11 mouse cellular contexts compared by ENCODE assay signal in the genomic region with DNA sequence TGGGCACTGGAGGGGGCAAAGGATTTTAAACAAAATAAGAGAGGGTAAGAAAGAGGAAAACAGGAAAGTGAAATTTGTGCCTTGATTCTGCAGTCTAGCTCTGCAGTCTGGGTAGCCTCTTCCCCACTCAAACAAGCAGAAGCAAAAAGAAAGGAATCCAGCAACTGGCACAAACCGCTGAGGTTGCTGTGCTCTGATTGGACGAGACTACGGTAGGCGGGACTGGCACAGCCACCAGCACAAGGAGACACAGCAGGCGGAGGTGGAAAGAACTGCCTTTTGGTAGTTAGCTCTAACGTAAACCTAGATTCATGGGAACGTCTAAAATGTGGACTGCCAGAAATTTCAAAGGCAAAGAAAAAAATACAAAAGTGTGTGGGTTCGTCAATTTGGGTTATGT. TPM values are rescaled to one million over a fixed set of nuclear protein-coding genes. Genes with fewer than 3 reads are reported as not detected.
DNase-seq lines count a peak whose midpoint lies in the region; ATAC-seq and TF ChIP-seq lines count a peak whose summit lies in the region.
"Had no signal": no experiment of that assay in that cellular context is flagged by ENCODE, and none has a peak within 500 bp of the region (broad histone marks: within the 10 kb centered on the region; RNA-seq: fewer than 3 reads in every experiment).

No protein-coding gene starts in this region.

- no peaks in the 10 kb centered on the region for H3K36me3 ChIP-seq in forebrain, embryonic 11.5 days (ENCODE audit: control insufficient read depth, insufficient read depth, low read length)
- H3K36me3 ChIP-seq in midbrain, embryonic 10.5 days: no peaks in the 10 kb centered on the region
- H3K36me3 ChIP-seq in heart, embryonic 10.5 days: no peaks in the 10 kb centered on the region

- no peak for TF ChIP-seq CTCF in left cerebral cortex, adult 2 months (IDR thresholded peaks at IDR 0.05)

- H3K27ac ChIP-seq in forebrain, embryonic 11.5 days (ENCODE audit: low read depth, low read length): no peak overlapping the region
- no peak overlapping the region for H3K27ac ChIP-seq in midbrain, embryonic 10.5 days (replicated peaks)
- no peak overlapping the region for H3K27ac ChIP-seq in heart, embryonic 10.5 days
- H3K27ac ChIP-seq in left cerebral cortex, adult 2 months: no peak overlapping the region
- H3K27ac ChIP-seq: heart, adult 2 months; kidney, postnatal 0 days had no signal

- no peak overlapping the region for H3K4me2 ChIP-seq in forebrain, embryonic 11.5 days (ENCODE audit: low read depth, low read length, severe bottlenecking)

- peaks cover 4% of the 10 kb centered on the region; the same call in 1 of the 2 replicates for H3K4me1 ChIP-seq in forebrain, embryonic 11.5 days (replicated peaks; ENCODE audit: control insufficient read depth, insufficient read depth, low read length)
- peaks cover 34% of the 10 kb centered on the region for H3K4me1 ChIP-seq in midbrain, embryonic 10.5 days
- H3K4me1 ChIP-seq in heart, embryonic 10.5 days: peaks cover 9% of the 10 kb centered on the region; the same call in 1 of the 2 replicates

- no peaks in the 10 kb centered on the region for H3K9me3 ChIP-seq in forebrain, embryonic 11.5 days (ENCODE audit: control insufficient read depth, low read length)
- H3K9me3 ChIP-seq in midbrain, embryonic 10.5 days (replicated peaks): no peaks in the 10 kb centered on the region
- H3K9me3 ChIP-seq in heart, embryonic 10.5 days: no peaks in the 10 kb centered on the region

- H3K9ac ChIP-seq in forebrain, embryonic 11.5 days (ENCODE audit: low read length): no peak overlapping the region

- intact Hi-C loops in left cerebral cortex, adult 2 months (cut with DNase I): no loop called here

- H3K27me3 ChIP-seq in forebrain, embryonic 11.5 days (ENCODE audit: control insufficient read depth, insufficient read depth, low read length): peaks cover 61% of the 10 kb centered on the region
- peaks cover 82% of the 10 kb centered on the region for H3K27me3 ChIP-seq in midbrain, embryonic 10.5 days (ENCODE audit: low read depth, poor library complexity, severe bottlenecking)
- peaks cover 79% of the 10 kb centered on the region for H3K27me3 ChIP-seq in heart, embryonic 10.5 days (ENCODE audit: insufficient read depth, poor library complexity, severe bottlenecking)

- WGBS in forebrain, embryonic 11.5 days: under 1% methylated on average over 8 of the region's 8 CpGs
- 3% methylated on average over 8 of the region's 8 CpGs for WGBS in midbrain, embryonic 10.5 days
- 6% methylated on average over 8 of the region's 8 CpGs for WGBS in heart, embryonic 10.5 days

- peak; percentile 77 for ATAC-seq in forebrain, embryonic 11.5 days (replicated peaks; ENCODE audit: low FRiP score)
- ATAC-seq in granulocyte monocyte progenitor cell, adult 5-6 weeks (replicated peaks; ENCODE audit: poor library complexity, severe bottlenecking): no peak; the same call in 1 of the 2 replicates

- H3K4me3 ChIP-seq in forebrain, embryonic 11.5 days (ENCODE audit: low read depth, low read length): no peak overlapping the region
- H3K4me3 ChIP-seq in midbrain, embryonic 10.5 days: peak overlapping the region; percentile 16; the same call in 1 of the 2 replicates
- H3K4me3 ChIP-seq in heart, embryonic 10.5 days: no peak overlapping the region
- no peak overlapping the region for H3K4me3 ChIP-seq in left cerebral cortex, adult 2 months
- H3K4me3 ChIP-seq: heart, adult 2 months had no signal

- peak; percentile 26 for DNase-seq in A20 (ENCODE audit: low read depth, low spot score)
- DNase-seq in cerebellum, adult 11-12 months: peak; percentile 90
- peak; percentile 77 for DNase-seq in forebrain, embryonic 11.5 days (ENCODE audit: low spot score)
- DNase-seq in midbrain, embryonic 10.5 days (ENCODE audit: low spot score): peak; percentile 50
- DNase-seq in adrenal gland, postnatal 25 days: no peak
- no peak for DNase-seq in heart, embryonic 10.5 days (ENCODE audit: low spot score)
- no peak for DNase-seq in left cerebral cortex, adult 2 months (ENCODE audit: extremely low spot score in 1 of 2, low spot score in 2 of 2)
- DNase-seq: heart, adult 2 months had no signal

RNA-seq across cellular contexts. Expression of gene Barhl2, which starts 11.4 kb away (rescaled TPM):
- 7.0 and 7.9 TPM in 2 replicates for polyA plus RNA-seq in forebrain, embryonic 11.5 days (2014; fragmentation: Nextera tagmentation; extraction: Ambion mirVana)
- polyA plus RNA-seq in midbrain, embryonic 10.5 days (2016; fragmentation: Nextera tagmentation; extraction: Ambion mirVana): 4.4 and 5.3 TPM in 2 replicates
- total RNA-seq in granulocyte monocyte progenitor cell, adult 5-6 weeks (2014; fragmentation: Nextera tagmentation): not detected in 2 replicates
- not detected in 2 replicates for total RNA-seq in granulocyte monocyte progenitor cell, adult 5-6 weeks (2017)
- not detected in 2 replicates for total RNA-seq in adrenal gland, postnatal 25 days (2021)
- not detected in 2 replicates for polyA plus RNA-seq in heart, embryonic 10.5 days (2016; fragmentation: Nextera tagmentation; extraction: Ambion mirVana)
- total RNA-seq in left cerebral cortex, adult 2 months (2021): under 1 TPM; 0.82 to 0.95 TPM
- total RNA-seq: heart, adult 2 months; liver, adult 2 months had no signal
- polyA plus RNA-seq: heart, adult 2 months; kidney, postnatal 0 days; liver, adult 2 months had no signal

Comparison
In these comparisons a context has a peak if more than half of its experiments do, and no peak if none do; other contexts are left out.
1. DNase-seq: peak in A20 (single experiment), cerebellum, adult 11-12 months (single experiment), forebrain, embryonic 11.5 days (single experiment) and midbrain, embryonic 10.5 days (single experiment); none in adrenal gland, postnatal 25 days (single experiment), heart, embryonic 10.5 days (single experiment) and left cerebral cortex, adult 2 months (0 of 2).